Mouse (Mus musculus) heart, embryonic 14.5 days (tissue): ENCODE results near the gene Pcgf1. TPM values are rescaled to one million over a fixed set of nuclear protein-coding genes. Genes with fewer than 3 reads are reported as not detected.

Experiments used
- ATAC-seq: fragments of 200-750 bp; cut with Nextera tagmentation; 2 replicates; pipeline ENCODE4 v1.8.0; 2017; ENCODE audit warnings: low read depth, moderate TSS enrichment; ENCODE audit not compliant: insufficient number of reproducible peaks, insufficient read depth, low FRiP score
- H3K27ac ChIP-seq, 2 experiments: fragments of 200-500 bp in 1 of 2; fragments of 300-500 bp in 1 of 2; sonication (generic) in 1 of 2; replicated peaks in 1 of 2; 2 replicates each; pipeline ENCODE4 v1.5.1; 2012 to 2014; ENCODE audit warnings: low read depth in 2 of 2, low read length in 2 of 2, control low read depth in 1 of 2, mild to moderate bottlenecking in 1 of 2, mixed read lengths in 1 of 2; ENCODE audit not compliant: control insufficient read depth in 1 of 2, insufficient read depth in 1 of 2
- H3K27me3 ChIP-seq: fragments of 300-500 bp; sonication (generic); 2 replicates; pipeline ENCODE4 v1.6.1; 2014; ENCODE audit warnings: mild to moderate bottlenecking, low read length, control low read depth; ENCODE audit not compliant: control insufficient read depth, insufficient read depth
- H3K36me3 ChIP-seq: fragments of 300-500 bp; sonication (generic); 2 replicates; pipeline ENCODE4 v1.6.1; 2014; ENCODE audit warnings: mild to moderate bottlenecking, control low read depth, low read length, mixed read lengths; ENCODE audit not compliant: control insufficient read depth, insufficient read depth
- H3K4me1 ChIP-seq, 2 experiments: fragments of 200-500 bp in 1 of 2; fragments of 300-500 bp in 1 of 2; sonication (generic) in 1 of 2; 2 replicates each; pipeline ENCODE4 v1.6.1; 2012 to 2014; ENCODE audit warnings: low read length in 2 of 2, control low read depth in 1 of 2, mixed read lengths in 1 of 2; ENCODE audit not compliant: control insufficient read depth in 2 of 2, insufficient read depth in 2 of 2
- H3K4me2 ChIP-seq: fragments of 300-500 bp; sonication (generic); 2 replicates; pipeline ENCODE4 v1.6.1; 2014; ENCODE audit warnings: mild to moderate bottlenecking, low read length
- H3K4me3 ChIP-seq, 2 experiments: fragments of 200-500 bp in 1 of 2; fragments of 300-500 bp in 1 of 2; sonication (generic) in 1 of 2; 2 replicates each; pipeline ENCODE4 v1.5.1; 2012 to 2014; ENCODE audit warnings: low read length in 2 of 2, mild to moderate bottlenecking in 2 of 2, control low read depth in 1 of 2, low read depth in 1 of 2, moderate library complexity in 1 of 2; ENCODE audit not compliant: control insufficient read depth in 1 of 2, insufficient read depth in 1 of 2
- H3K9ac ChIP-seq: fragments of 300-500 bp; sonication (generic); 2 replicates; pipeline ENCODE4 v1.6.1; 2014; ENCODE audit warnings: mild to moderate bottlenecking, low read length
- H3K9me3 ChIP-seq: fragments of 300-500 bp; sonication (generic); 2 replicates; pipeline ENCODE4 v1.6.1; 2016; ENCODE audit warnings: low read length, control low read depth; ENCODE audit not compliant: control insufficient read depth
- WGBS: fragments of 180-500 bp; shearing (Covaris S2); extraction: QIAGEN DNeasy Blood & Tissue Kit; methylation state at CpG from one replicate; pipeline ENCODE4 v1.1.7; 2014; 5-methylcytosine and 5-hydroxymethylcytosine counted together
- polyA plus RNA-seq: library from polyadenylated mRNA; unstranded; fragments of >200 nt; fragmentation: Nextera tagmentation; extraction: Ambion mirVana; gene quantifications from 2 replicates; pipeline ENCODE4 v1.2.1, GENCODE M21; 2014

Pcgf1 gene
- polyA plus RNA-seq, 1 experiment from 2014 or later = 16.8 TPM

DNA sequence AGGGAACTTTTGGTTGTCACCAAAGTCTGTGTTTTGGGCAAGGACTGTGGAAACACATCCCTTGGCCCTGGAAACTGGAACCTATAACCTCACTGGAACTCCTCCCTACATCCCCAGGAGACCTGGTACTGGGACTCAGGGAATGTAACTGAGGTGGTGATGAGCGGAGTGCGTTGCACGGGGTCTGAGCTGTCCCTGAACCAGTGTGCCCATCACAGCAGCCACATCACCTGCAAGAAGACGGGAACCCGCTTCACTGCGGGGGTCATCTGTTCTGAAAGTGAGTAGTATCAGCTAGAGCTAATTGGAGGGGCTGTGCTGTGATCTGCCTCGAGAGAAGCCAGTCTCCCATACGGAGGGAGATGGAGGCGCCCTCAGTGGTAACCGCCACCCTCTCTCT is 28.3 kb upstream of the Pcgf1 start:
- 0 out of 2 replicates have a peak, but pooled peaks cover 5% of the 10 kb centered on the region for H3K27me3 ChIP-seq

GRCm38 (mm10) chr6:83053136-83053960 is 24.3 kb upstream of the Pcgf1 start:
- ATAC-seq = no peak
- WGBS = 1% methylated on average over 26 of the region's 26 CpGs
- Histone ChIP-seq H3K27ac (peak overlapping the region; percentile 25 to 88), H3K27me3 (0 out of 2 replicates have a peak, but pooled peaks cover 2% of the 10 kb centered on the region), H3K36me3 (peaks cover 42% of the 10 kb centered on the region), H3K4me3 (peak overlapping the region; percentile 78 to 97), H3K4me1 (peaks cover 9 to 21% of the 10 kb centered on the region in 2 experiments), H3K9ac (peak overlapping the region; percentile 97), H3K9me3 (no peaks in the 10 kb centered on the region), H3K4me2 (peak overlapping the region; percentile 84)

More for the DNA sequence above, 28.3 kb upstream of the Pcgf1 start:
- peaks cover 10 to 20% of the 10 kb centered on the region in 2 experiments for H3K4me1 ChIP-seq
- H3K4me3 ChIP-seq = no peak overlapping the region
- no peak overlapping the region for H3K4me2 ChIP-seq
- peaks cover 19% of the 10 kb centered on the region for H3K36me3 ChIP-seq
- H3K27ac ChIP-seq = no peak overlapping the region
- no peak for ATAC-seq
- H3K9me3 ChIP-seq = no peaks in the 10 kb centered on the region
- H3K9ac ChIP-seq = no peak overlapping the region
- WGBS = 62% methylated on average over 10 of the region's 10 CpGs

- ATAC-seq = peak; percentile 94
- H3K9me3 ChIP-seq = no peaks in the 10 kb centered on the region
- H3K4me2 ChIP-seq = peak within 1 kb of the TSS; percentile 84
- H3K36me3 ChIP-seq = peaks cover 42% of the 10 kb centered on the region
- peaks cover 9 to 21% of the 10 kb centered on the region in 2 experiments for H3K4me1 ChIP-seq
- 0 out of 2 replicates have a peak, but pooled peaks cover 2% of the 10 kb centered on the region for H3K27me3 ChIP-seq
- peak within 1 kb of the TSS; percentile 97 for H3K9ac ChIP-seq
- peak within 1 kb of the TSS; percentile 70 to 88 for H3K27ac ChIP-seq
- WGBS = under 1% methylated on average over 60 of the region's 64 CpGs
- peak within 1 kb of the TSS; percentile 78 to 97 for H3K4me3 ChIP-seq
Observed at GRCm38 (mm10) chr6:83054074-83054851, 23.4 kb upstream of the Pcgf1 start, which contains the start of gene Aup1. Aup1 (plus strand) TSS chr6:83054521.

DNA sequence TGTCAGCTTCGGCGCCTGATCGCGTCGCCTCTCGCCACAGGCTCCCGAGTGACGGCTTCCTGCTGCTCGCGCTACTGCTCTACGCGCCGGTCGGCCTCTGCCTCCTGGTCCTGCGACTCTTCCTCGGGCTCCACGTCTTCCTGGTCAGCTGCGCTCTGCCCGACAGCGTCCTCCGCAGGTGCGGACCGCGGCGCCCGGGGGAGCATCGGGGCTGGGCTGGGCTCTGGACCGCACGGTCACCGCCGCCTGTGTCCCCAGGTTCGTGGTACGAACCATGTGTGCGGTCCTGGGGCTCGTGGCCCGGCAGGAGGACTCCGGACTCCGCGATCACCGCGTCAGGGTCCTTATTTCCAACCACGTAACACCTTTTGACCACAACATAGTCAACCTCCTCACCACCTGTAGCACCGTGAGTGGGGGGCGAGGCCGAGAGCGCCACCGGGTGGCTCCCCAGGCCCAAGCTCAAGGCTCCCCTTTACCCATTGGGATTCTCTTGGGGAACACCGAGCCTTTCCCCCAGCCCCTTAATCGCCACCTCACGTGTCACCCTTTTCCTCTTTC is 22.7 kb upstream of the Pcgf1 start, which contains the start of gene Htra2:
Gene Htra2, minus strand, starts transcription at position 403 of the 561 bp plus-strand sequence.
- peak within 1 kb of the TSS; percentile 70 to 88 for H3K27ac ChIP-seq
- WGBS = under 1% methylated on average over 42 of the region's 50 CpGs
- ATAC-seq = peak; percentile 27

DNA sequence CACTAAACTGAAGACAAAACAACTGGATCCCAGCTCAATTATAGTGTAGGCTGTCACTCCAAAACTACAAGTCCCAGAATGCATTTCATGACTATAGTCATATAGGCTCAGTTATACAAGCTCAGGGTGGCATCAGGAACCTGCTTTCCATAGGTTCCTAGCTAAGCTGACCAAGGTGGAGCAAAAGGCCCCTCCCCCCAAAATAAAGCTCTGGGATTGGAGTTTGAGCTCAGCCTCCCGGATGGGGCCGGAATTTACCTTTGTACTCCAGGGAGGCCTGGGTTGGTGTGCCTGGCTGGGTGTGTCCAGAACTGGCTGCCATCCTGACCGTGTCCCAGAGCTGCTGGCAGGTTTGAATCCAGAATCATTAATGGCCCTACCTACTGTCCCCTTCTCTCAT is 19.9 kb upstream of the Pcgf1 start, which contains the start of gene Dqx1:
Gene Dqx1, plus strand, starts transcription at position 55 of the 400 bp plus-strand sequence.
- no peaks in the 10 kb centered on the region for H3K9me3 ChIP-seq
- H3K27ac ChIP-seq = no peak within 1 kb of the TSS
- no peak for ATAC-seq
- H3K27me3 ChIP-seq = peaks cover 22% of the 10 kb centered on the region
- peaks cover 23% of the 10 kb centered on the region for H3K36me3 ChIP-seq
- H3K9ac ChIP-seq = no peak within 1 kb of the TSS
- H3K4me3 ChIP-seq = no peak within 1 kb of the TSS
- H3K4me2 ChIP-seq = no peak within 1 kb of the TSS
- WGBS = 60% methylated on average over 3 of the region's 3 CpGs
- peaks cover 9 to 15% of the 10 kb centered on the region in 2 experiments for H3K4me1 ChIP-seq

More for the DNA sequence above, 22.7 kb upstream of the Pcgf1 start, which contains the start of gene Htra2:
- Histone ChIP-seq H3K36me3 (peaks cover 42% of the 10 kb centered on the region), H3K4me1 (peaks cover 9 to 21% of the 10 kb centered on the region in 2 experiments), H3K27me3 (0 out of 2 replicates have a peak, but pooled peaks cover 2% of the 10 kb centered on the region), H3K9ac (peak within 1 kb of the TSS; percentile 97), H3K4me3 (peak within 1 kb of the TSS; percentile 78 to 97), H3K9me3 (no peaks in the 10 kb centered on the region), H3K4me2 (peak within 1 kb of the TSS; percentile 84)

DNA sequence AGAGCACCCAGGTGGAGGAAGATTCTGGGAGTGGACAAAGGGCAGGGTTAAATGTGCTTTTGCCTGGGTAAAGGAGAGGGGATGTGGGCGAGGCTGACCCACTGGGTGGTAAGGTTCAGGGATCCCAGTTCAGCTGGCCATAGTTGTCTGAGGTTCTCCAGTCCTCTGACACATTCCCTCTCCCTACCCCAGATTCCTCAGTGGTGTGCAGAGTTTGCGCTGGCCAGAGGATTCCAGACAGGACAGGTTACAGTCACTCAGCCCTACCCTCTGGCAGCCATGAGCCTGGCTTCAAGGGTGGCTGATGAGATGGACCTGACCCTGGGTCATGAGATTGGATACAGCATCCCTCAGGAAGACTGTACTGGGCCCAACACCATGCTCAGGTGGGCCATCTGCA is 18.9 kb upstream of the Pcgf1 start:
- WGBS = 84% methylated on average over 2 of the region's 2 CpGs
- Histone ChIP-seq H3K27me3 (peaks cover 32% of the 10 kb centered on the region), H3K4me1 (peaks cover 4 to 9% of the 10 kb centered on the region in 2 experiments), H3K4me2 (no peak overlapping the region), H3K4me3 (no peak overlapping the region), H3K9ac (no peak overlapping the region), H3K9me3 (no peaks in the 10 kb centered on the region), H3K36me3 (peaks cover 23% of the 10 kb centered on the region), H3K27ac (no peak overlapping the region)
- no peak for ATAC-seq

DNA sequence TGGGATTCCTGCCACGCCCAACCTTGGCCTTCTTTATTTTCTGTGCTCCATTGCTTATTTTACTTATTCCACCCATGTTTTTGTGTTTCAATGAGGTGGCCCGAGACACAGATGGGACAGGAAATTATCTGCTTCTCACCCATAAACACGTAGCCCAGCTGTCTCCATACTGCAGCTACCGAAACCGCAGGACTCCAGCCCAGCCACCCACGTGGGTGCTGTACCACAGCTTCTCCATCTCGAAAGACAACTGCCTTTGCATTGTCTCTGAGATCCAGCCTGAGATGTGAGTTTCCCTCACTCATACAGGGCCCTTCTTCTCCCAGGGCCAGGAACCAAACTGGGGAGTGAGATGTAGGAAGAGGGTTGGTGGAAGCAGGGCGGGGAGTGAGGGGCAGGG is 11.7 kb upstream of the Pcgf1 start:
- Histone ChIP-seq H3K9me3 (no peaks in the 10 kb centered on the region), H3K36me3 (no peaks in the 10 kb centered on the region), H3K27me3 (peaks cover 99% of the 10 kb centered on the region), H3K4me3 (no peak overlapping the region), H3K4me1 (peaks cover 0 to 12% of the 10 kb centered on the region in 2 experiments; a peak in 3 of 4 replicates), H3K27ac (no peak overlapping the region), H3K4me2 (no peak overlapping the region), H3K9ac (no peak overlapping the region)
- 41% methylated on average over 8 of the region's 8 CpGs for WGBS
- ATAC-seq = no peak
